Mouse (Mus musculus) CH12F3 (cell line): Measurements from ENCODE around the gene Rpl5.

Source experiments
- in situ Hi-C: fragments of 300-500 bp; cut with MboI; formaldehyde crosslinking; loops from 2 replicates; pipeline ENCODE4 v1.14.3; 2020; ENCODE audit warnings: low sequenced_read_pairs

Gene Rpl5

DNA sequence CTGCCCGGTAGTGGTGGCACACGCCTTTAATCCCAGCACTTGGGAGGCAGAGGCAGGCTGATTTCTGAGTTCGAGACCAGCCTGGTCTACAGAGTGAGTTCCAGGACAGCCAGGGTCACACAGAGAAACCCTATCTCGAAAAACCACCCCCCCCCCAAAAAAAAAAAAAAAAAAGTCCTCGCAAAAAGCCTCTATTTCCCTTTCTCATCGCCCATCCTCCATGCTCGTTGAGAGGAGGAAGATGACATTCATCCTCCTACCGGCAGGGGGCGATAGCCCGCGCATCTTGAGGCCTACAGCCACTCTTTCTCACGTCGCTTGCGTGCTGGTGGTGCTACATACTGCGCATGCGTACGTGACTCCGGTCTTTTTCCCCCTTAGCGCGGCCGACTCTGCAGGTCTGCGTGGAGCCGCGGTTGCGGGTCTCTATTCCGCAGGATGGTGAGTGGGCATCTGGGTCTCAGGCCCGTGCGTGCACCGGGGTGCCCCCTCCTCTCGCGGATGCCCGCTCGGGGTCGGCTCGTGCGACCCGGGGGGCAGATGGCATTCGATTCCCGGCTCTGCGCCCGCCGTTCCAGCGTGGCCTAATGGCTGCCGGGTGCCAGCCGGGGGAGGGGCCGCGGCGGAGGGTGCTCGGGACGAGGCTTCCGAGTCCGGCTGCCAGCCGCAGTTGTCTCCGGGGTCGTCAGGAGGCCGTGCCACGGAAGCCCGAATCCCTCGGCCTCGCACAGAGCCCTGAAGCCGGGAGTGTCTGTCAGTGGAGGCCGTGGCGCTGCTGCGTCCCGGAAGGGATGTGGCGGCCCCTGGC, at the start of gene Rpl5:
Gene Rpl5 (plus strand): TSS at position 297 of the 808 bp plus-strand sequence.
- in situ Hi-C loops, result no loop called here

DNA sequence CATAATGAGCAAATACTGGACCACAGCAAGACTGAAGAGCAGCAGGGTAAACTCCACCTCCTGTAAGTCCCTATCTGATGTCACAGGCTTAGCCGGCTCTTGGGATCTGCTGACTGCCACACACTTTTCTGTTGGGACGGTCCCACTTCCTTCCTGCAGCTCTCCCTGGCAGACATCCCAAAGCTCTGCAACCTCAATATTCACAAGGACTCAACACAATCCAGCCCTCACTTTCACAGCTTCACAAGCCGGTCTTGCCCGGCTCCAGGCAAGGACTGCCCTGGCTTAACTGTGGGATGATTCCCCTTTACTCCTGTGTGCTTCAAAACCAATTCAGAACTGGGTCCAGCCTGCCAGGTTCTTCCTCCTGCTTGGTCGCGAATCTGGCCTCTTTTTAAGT, 46.5 kb upstream of the Rpl5 start:
- in situ Hi-C loops, result no loop called here

DNA sequence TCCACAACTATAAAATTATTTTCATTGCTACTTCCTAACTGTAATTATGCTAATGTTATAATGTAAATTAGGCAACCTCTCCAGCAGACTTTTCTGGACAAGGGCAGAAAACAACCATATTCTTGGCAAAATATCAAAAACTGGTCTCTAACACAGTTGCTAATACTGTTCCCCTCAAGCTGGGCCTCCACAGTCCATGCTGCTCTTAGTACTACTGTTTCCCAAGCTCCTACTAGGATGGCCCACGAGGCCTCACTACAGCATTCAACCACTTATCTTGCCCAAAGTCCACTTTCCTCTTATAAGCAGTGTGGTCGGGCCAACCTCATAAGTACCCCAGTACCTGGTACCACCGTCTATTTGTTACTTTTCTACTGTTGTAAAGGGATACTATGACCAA, 45.7 kb upstream of the Rpl5 start:
- in situ Hi-C loops, result no loop called here

DNA sequence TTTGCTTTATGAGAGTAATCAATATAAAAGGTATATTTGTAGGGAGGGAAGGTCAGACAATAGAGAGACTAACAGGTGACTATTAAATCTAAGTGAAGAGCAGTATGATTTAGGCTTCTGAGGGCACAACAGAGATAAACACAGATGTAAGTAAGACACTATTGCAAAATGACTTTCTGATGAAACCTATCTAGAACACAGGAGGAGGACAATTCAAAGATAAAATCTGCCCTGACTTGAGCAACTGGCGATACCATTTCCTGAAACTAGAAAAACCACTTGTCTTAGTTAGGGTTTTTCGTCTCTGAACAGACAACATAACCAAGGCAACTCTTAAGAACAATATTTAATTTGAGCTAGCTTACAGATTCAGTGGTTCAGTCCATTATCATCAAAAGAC, 44.8 kb upstream of the Rpl5 start:
- in situ Hi-C loops, result no loop called here

DNA sequence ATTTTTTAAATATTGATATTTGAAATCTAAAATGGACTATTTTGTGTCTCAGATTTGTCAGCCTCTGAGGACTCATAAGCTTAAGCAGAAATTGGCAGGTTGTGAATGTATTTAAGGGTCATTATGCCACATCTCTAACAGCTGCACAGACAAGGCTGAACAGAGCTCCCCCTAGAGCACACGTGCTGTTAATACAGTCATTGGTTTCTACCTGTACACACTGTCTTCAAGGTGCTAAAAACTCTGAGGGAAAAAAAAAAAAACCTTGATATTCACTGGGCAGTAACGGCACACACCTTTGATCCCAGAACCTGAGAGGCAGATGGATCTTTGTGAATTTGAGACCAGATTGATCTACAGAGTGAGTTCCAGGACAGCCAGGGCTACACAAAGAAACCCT, 41.3 kb upstream of the Rpl5 start:
- in situ Hi-C loops, result no loop called here

DNA sequence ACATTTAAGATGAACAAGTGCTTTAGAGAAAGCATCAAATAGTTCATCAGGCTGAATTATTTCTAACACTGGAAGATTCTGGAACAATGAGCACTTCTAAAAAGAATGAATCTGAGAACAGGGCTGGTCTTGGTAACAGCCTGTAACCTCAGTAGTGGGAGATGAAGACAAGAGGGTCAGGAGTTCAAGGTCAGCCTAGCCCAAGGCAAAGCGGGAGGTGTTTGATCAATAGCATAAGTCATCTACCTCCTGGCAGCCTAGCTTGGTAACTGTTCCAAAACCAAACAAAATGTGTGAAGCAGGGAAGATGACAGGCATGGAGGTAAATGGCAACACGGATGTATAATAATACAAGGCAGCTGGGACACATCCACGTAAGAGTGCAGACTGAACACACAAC, 36.3 kb upstream of the Rpl5 start:
- in situ Hi-C loops, result no loop called here

DNA sequence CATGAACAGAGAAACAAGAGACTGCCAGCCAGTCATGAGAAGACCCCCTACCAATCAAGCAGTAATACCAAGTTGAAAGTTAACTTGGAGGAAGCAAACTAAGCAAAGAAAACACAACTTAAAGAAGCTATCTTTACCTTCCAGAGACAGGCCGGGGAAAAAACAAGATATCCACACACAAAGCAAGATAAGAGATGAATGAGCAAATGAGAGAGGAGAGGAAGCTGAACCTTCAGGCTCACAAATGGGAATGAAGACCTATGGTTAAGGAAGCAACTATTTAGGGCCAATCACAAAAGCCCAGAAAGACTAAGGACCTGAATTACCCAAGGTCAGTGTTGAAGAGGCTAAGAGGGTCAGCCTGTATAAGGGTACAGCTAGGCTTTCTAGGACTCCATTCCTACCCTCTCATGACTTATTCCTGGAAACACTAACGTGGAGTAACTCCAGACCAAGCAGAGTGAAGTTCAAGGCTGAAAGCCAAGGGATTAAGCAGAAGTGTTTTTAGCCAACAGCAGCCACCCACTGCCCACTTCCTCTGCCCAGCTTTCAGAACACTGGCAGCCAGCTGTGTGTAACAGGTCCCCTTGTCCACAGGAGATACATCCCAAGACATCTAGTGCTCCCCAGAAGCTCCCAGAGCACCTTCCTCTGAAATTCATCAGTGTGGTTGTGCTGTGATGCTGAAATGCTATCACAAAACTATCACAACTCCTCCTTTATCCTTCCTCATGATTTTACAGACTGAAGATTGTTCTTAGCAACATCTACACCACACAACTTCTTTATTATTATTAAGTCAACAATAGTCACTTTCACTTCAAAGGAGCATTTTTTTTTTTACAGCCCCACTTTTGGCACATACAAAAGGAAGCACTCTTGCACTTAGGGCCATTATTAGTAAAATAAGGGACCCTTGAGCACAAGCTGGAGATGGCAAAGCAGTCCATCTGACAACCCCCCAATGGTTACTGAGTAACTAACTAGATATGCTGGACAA, 33.9 kb upstream of the Rpl5 start:
- in situ Hi-C loops, result no loop called here

DNA sequence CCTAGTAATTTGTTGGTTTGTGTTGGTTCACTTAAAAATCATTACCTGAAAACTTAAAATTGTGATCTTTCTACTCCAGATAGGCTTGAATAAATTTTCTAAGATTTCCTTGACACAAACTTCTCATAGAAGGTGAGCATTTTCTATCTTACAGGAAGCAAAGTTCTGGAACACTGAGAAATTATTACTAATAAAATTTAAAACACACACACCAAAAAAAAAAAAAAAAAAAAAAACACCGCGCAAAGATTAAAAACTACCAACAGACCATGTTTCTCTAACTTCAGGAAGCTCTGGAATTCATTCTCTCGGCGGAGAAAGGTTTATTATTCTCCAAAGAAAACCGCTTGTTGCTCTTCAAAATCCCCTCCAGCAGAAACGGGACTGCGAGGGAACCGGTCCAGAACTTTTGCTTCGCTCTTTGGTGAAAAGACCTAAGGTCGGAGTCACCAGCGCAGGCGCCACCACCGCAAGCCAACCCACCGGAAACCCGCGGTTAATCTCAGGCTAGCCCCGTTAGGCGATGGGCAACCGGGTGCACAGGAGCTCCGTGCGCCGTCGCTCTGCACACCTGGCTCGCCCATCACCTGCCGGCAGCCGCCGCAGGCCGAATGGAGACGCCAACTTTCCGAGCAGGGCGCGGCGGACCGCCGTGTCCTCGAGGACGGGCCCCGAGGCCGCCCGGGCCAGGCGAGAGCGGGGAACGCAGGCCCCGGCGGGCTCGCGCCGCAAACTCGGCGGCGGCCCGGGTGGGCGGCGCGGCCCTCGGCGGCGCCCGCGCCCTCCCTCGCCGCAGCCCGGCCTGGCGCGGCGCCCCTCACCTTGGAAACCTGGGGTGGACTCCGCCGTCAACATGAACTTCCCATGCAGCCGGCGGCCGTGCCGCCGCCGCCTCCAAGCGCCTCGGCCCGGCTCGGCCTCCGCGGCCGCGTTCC, 32.1 kb upstream of the Rpl5 start:
- in situ Hi-C loops, result no loop called here

DNA sequence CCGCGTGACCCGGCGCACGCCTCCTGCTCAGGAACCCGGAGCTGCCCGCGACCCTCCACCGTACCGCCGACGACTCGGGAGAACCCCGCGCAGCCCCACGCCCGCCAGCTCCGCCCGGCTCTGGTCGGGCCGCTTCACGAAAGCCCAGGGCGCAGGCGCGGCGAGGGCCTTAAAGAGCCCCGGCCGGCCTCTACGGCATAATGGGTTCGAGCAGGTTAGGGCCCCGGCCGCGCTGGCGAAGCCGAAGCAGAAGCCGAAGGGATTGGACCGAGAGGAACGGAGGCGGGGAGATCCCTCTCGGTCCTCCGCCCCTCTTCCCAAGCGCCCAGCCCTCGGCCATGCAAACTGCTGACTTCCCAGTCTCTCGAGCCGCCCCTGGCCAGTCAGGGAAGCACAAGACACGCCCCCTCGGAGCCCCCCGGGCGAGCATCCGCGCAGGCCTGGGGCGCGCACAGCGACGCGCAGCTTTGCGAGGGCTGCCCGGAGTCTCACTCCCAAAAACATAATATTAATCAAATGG, 31.3 kb upstream of the Rpl5 start:
- in situ Hi-C loops, result no loop called here

DNA sequence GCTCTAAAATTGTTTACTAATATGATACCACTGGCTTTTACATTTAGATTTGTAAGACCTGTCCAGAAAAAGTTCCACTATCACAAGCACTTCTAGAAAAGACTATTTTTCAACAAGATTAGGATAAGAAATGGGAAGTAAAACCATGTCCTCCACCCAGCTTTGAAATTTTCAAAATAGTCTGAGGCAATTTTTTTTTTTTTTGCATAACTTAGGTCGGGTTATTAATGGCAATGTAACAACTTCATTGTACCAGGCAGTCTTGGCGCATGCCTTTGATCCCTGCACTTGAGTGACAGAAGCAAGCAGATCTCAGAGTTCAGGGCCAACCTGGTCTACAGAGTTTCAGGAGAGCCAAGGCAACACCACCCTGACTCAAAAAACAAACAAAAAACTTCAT, 30.6 kb upstream of the Rpl5 start:
- in situ Hi-C loops, result no loop called here

DNA sequence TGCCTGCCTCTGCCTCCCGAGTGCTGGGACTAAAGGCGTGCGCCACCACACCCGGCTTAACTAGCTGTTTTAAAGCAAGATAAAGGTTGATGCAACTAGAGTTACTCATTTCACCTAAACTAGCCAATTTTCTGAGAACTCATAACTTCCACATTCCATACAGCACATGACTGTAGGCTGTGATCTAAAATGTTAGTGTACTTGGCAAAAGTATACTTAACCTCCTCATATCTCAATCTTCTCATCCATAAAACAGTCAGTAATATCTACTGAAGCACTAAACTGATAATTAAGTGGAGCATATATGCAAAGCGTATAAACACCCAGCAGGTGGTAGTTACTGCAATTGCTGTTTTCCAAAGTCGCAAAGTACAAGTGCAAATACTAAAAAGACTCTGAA, 27.0 kb upstream of the Rpl5 start:
- in situ Hi-C loops, result no loop called here

DNA sequence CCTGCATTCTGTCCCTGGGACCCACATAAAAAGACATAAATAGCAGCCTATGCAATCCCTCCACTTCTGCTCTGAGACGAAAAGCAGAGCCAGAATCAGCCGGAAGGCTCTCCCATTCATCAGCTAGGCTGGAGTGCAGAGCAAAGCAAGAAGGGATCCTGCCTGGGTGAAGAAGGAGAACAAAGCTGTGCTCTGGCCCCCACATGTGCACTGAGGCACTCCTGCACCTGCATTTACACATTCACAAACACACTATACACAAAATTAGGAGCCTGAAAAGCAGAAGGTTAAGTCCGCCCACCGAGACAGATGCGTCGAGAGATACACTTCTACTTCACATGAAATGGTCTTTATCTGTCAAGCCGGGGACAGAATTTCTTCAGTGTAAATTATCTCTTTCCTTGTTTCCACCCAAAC, 26.4 kb upstream of the Rpl5 start:
- in situ Hi-C loops, result no loop called here

DNA sequence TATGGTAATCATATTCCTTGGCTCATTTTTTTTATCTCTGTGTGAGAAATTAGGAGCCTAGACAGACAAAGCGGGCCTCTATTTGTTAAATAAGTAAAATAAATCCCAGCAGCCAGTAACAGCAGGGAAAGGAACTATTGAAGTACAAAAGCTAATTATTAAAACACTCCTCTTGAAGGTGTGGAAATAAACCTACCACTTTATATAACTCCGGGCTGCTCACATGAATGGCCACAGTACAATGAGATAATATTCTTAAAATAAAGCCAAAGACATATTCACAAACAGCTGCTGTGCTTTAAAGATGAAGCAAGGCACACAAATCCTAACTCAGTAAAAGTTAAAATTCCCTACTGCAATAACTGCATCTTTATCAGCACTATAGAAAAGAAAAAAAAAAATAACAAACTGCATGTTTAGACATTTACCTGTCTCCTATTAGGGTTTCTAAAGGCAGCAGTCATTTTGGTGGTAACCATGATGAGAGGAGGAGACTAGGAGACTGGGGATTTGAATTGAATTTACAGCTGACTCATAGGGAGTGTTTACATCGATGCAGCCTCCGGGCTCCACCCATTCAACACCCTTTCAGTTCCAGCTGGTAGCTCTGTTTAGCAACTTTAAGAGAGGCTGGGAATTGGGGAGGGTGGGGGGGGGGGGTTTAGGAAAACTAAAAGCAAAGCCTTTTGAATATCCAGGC, 25.6 kb upstream of the Rpl5 start, which contains the start of gene Evi5:
Gene Evi5 (minus strand): TSS at position 547 of the 700 bp plus-strand sequence.
- in situ Hi-C loops, result loop anchor here (25.0 kb wide), 1 partner anchor 262 kb away; no protein-coding TSS in a partner anchor

DNA sequence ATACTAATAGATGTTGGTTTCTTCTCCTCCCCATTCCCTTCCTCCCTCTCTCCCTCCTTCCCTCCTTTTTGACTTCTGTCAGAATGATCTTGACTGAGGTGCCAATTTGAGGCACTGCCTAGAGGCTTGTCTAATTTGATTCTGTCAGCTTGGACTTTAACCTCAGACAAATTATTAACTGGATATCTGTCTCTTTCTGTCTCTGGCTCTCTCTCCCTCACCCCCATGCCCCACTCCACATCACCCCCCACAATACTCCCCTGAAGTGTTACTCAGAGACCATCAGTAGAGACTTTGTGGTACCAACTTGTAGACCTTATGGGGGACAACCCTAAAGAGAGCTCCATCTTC, 25.1 kb upstream of the Rpl5 start:
- in situ Hi-C loops, result loop anchor here (25.0 kb wide), 1 partner anchor 263 kb away; no protein-coding TSS in a partner anchor

DNA sequence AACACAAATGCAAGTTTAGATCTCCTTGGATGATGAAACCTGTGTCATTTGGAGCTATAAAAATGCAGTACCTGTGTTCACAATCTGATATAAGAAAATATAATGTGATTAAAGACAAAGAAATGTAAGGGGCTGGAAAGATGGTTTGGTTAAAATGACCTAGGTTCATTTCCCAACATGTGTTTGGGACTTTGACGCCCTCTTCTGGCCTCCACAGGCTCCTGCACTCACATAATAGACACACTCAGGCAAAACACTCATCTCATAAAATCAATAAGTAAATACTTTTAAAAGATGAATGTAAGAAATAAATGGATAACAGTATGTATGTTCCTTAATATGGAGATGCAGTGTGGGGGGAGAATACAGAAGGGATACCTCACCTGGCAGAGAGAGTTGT, 23.2 kb upstream of the Rpl5 start:
- in situ Hi-C loops, result loop anchor here (25.0 kb wide), 1 partner anchor 265 kb away; no protein-coding TSS in a partner anchor

DNA sequence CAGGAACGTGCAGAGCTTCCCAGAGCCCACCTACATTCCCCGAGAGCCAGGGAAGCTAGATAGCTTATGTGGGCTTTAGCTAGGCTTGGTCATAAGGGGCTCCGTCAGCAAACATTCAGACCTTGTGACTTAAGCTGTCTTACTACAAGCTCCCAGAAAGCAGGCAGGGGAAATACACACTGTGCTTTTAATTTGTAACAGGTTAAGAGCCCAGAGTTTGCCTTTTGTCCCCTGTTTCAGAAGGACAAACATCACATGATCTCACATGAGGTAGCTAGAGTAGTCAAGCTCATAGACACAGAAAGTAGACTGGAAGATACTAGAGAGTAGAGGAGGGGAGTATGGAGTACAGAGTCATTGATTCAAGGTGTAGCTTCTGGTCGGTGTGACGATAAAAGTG, 19.6 kb upstream of the Rpl5 start:
- in situ Hi-C loops, result loop anchor here (25.0 kb wide), 1 partner anchor 268 kb away; no protein-coding TSS in a partner anchor

DNA sequence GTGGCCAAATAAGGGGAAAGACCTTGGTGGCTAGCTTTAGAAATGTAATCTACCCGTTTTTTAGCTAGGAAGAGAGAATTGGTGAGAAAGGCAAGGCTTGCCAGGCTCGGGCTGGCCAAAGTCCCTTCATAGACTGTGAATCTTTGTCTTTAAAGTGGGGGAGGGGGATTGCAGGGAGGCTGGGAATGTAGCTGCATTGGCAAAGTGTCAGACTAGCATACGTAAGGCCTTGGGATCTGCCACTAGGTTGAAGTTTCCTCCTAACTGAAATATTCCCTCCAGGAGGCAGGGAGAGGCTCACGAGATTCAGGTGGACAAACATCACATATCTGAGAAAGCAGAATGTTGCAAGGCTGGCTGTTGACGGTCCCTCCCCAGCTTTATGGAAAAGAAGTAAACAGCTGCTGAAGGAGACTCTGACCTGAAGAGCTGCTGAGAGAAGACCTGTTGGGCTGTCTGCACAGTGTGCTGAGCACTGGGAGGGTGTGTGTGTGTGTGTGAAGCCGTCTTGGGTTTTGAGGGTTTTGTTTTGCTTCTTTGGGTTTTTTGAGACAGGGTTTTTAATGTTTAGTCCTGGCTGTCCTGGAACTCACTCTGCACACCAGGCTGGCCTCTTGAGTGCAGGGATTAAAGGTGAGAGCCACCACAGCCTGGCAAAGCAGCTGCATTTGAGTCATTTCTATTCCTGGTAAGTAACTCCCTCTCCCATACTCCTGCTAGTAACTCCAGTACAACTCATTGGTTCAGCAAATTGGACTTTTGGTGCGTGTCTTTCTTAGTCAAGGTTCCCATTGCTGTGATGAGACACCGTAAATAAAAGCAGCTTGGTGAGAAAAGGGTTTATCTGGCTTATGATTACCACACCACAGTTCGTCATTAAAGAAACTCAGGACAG, 10.1 kb upstream of the Rpl5 start:
- in situ Hi-C loops, result loop anchor here (25.0 kb wide), 1 partner anchor 278 kb away; no protein-coding TSS in a partner anchor

DNA sequence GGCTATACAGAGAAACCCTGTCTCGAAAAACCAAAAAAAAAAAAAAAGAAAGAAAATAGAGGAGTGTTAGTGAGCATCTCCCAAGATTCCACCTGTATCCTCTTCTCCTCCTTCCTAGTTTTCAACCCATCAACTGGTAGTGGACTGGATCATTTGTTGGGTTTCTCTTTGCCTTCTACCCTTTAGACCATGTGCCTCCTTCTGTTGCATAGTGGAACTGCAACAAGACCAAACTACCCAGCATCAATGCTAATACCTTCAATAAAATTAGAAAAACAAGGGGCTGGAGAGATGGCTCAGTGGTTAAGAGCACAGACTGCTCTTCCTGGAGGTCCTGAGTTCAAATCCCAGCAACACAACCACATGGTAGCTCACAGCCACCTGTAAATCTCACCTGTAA, 8.8 kb upstream of the Rpl5 start:
- in situ Hi-C loops, result loop anchor here (25.0 kb wide), 1 partner anchor 279 kb away; no protein-coding TSS in a partner anchor
